Mouse (Mus musculus): ENCODE data around the gene Disp2. TPM values are rescaled to one million over a fixed set of nuclear protein-coding genes. Genes with fewer than 3 reads are reported as not detected.

The Disp2 gene
- polyA plus RNA-seq, 1 experiment from 2014 or later, result 35.8 TPM

GRCm38 (mm10) chr2:118824396-118824795 lies 44.9 kb downstream of the Disp2 start:
- no peaks in the 10 kb centered on the region for H3K27me3 ChIP-seq
- no peak overlapping the region for H3K4me2 ChIP-seq (replicated peaks)
- ATAC-seq, result no peak
- H3K4me1 ChIP-seq (replicated peaks), result no peaks in the 10 kb centered on the region
- peaks cover 40% of the 10 kb centered on the region for H3K36me3 ChIP-seq
- no peak overlapping the region for H3K4me3 ChIP-seq (replicated peaks)
- no peaks in the 10 kb centered on the region for H3K9me3 ChIP-seq
- 98% methylated on average over 4 of the region's 4 CpGs for WGBS
- H3K27ac ChIP-seq, result no peak overlapping the region
- no peak overlapping the region for H3K9ac ChIP-seq (replicated peaks)

GRCm38 (mm10) chr2:118829096-118829495 lies 49.6 kb downstream of the Disp2 start:
- H3K9me3 ChIP-seq, result no peaks in the 10 kb centered on the region
- no peak overlapping the region for H3K4me2 ChIP-seq (replicated peaks)
- no peaks in the 10 kb centered on the region for H3K27me3 ChIP-seq
- 98% methylated on average over 5 of the region's 5 CpGs for WGBS
- H3K36me3 ChIP-seq, result peaks cover 33% of the 10 kb centered on the region
- H3K9ac ChIP-seq (replicated peaks), result no peak overlapping the region
- H3K4me3 ChIP-seq (replicated peaks), result no peak overlapping the region
- H3K4me1 ChIP-seq (replicated peaks), result no peaks in the 10 kb centered on the region
- no peak overlapping the region for H3K27ac ChIP-seq
- no peak for ATAC-seq

DNA sequence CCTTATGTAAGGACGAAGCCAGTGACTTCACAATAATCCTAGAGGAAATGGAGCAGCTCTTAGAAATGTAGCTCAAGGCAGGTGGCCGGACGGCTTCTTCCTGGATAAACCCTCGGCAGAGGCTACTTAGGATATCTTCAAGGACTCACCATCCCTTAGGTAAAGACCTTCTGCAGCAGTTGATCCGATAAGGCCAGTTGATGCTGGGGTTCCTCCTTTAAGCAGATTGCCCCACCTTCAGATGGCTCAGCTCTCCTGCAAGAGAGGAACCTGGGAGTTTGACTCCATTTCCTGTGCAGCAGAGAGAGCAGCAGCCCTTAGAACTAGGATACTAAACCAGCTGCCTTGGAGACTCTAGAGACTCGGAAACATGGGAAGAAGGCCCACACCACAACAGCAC lies 54.5 kb downstream of the Disp2 start:
- 97% methylated on average over 6 of the region's 6 CpGs for WGBS
- no peak for ATAC-seq

DNA sequence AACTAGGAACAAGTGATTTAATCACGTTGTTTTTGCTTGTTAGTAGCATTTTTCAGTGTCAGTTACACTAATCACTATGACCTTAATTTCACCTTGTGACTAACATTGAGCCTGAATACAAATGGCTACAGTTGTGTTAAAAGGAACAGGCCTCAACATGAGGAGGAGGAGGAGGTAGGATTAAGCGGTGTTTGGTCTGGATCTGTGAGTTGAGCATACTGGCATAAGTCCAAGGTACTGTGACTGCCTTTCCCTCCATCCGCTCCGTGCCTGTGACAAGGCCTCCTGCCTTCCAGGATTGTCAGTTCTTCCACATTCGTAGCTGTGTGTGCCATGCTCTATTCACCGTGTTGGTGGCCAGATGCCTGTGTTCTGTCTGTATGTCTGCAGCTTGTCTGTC lies 55.6 kb downstream of the Disp2 start:
- peaks cover 20% of the 10 kb centered on the region for H3K36me3 ChIP-seq
- H3K4me3 ChIP-seq (replicated peaks), result no peak overlapping the region
- 91% methylated on average over 6 of the region's 6 CpGs for WGBS
- no peak for ATAC-seq
- no peak overlapping the region for H3K4me2 ChIP-seq (replicated peaks)
- no peaks in the 10 kb centered on the region for H3K4me1 ChIP-seq (replicated peaks)
- no peak overlapping the region for H3K27ac ChIP-seq
- no peak overlapping the region for H3K9ac ChIP-seq (replicated peaks)
- H3K27me3 ChIP-seq, result no peaks in the 10 kb centered on the region
- H3K9me3 ChIP-seq, result no peaks in the 10 kb centered on the region

More for the DNA sequence above, 54.5 kb downstream of the Disp2 start:
- Histone ChIP-seq H3K27ac (no peak overlapping the region), H3K4me2 (replicated peaks) (no peak overlapping the region), H3K4me1 (replicated peaks) (no peaks in the 10 kb centered on the region), H3K27me3 (no peaks in the 10 kb centered on the region), H3K9ac (replicated peaks) (no peak overlapping the region), H3K4me3 (replicated peaks) (no peak overlapping the region), H3K9me3 (no peaks in the 10 kb centered on the region), H3K36me3 (peaks cover 20% of the 10 kb centered on the region)

GRCm38 (mm10) chr2:118838330-118838729 lies 58.8 kb downstream of the Disp2 start:
- H3K27me3 ChIP-seq, result no peaks in the 10 kb centered on the region
- WGBS, result 52% methylated on average over 5 of the region's 5 CpGs
- H3K4me3 ChIP-seq (replicated peaks), result no peak overlapping the region
- no peaks in the 10 kb centered on the region for H3K4me1 ChIP-seq (replicated peaks)
- ATAC-seq, result no peak
- H3K27ac ChIP-seq, result no peak overlapping the region
- H3K4me2 ChIP-seq (replicated peaks), result no peak overlapping the region
- no peaks in the 10 kb centered on the region for H3K9me3 ChIP-seq
- H3K9ac ChIP-seq (replicated peaks), result no peak overlapping the region
- peaks cover 12% of the 10 kb centered on the region for H3K36me3 ChIP-seq

DNA sequence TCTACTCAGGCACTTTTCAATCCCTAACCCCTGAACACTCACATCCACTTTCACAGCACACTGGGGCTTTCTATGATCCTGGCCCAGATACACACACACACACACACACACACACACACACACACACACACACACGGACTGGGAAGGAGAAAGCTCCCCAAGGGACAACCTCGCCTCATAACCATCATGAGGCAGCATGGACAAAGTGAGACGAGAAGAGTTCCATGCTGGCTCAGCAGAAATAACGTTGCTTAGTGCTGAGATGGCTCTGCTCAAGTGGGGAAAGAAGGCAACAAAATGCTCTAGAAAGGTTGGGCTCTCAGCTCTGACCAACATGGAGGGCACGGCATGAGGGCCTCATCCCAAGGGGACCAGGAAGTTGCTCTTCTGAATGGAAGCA lies 61.7 kb downstream of the Disp2 start:
- Histone ChIP-seq H3K4me1 (replicated peaks) (no peaks in the 10 kb centered on the region), H3K9ac (replicated peaks) (no peak overlapping the region), H3K36me3 (no peaks in the 10 kb centered on the region), H3K4me2 (replicated peaks) (no peak overlapping the region), H3K4me3 (replicated peaks) (no peak overlapping the region), H3K27me3 (no peaks in the 10 kb centered on the region), H3K9me3 (no peaks in the 10 kb centered on the region), H3K27ac (no peak overlapping the region)
- no peak for ATAC-seq
- WGBS, result 75% methylated on average over 5 of the region's 5 CpGs

DNA sequence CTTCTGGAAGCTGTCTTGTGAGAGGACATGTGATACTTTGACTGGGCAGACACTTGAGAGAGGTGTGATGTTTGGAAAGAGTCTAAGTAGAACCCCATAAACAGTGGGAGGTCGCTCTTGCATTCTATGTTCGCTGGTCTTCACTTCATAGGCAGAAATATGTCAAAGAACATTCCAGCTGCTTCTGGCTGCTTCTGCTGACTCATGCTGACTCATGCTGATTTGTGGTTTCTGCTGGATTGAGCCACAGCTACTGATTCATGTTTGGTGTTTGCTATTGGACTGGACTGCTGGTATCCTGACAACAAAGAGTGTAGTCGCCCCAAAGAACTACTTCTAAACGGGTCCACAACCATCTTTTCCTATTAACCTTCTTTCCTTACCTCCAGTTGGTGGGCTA lies 62.3 kb downstream of the Disp2 start:
- no peak overlapping the region for H3K4me2 ChIP-seq (replicated peaks)
- H3K36me3 ChIP-seq, result no peaks in the 10 kb centered on the region
- no peak overlapping the region for H3K27ac ChIP-seq
- WGBS, result 89% methylated on average over 4 of the region's 4 CpGs
- H3K27me3 ChIP-seq, result no peaks in the 10 kb centered on the region
- no peaks in the 10 kb centered on the region for H3K4me1 ChIP-seq (replicated peaks)
- no peaks in the 10 kb centered on the region for H3K9me3 ChIP-seq
- no peak for ATAC-seq
- H3K9ac ChIP-seq (replicated peaks), result no peak overlapping the region
- no peak overlapping the region for H3K4me3 ChIP-seq (replicated peaks)

- Histone ChIP-seq H3K4me2 (replicated peaks) (no peak overlapping the region), H3K9me3 (no peaks in the 10 kb centered on the region), H3K4me3 (replicated peaks) (no peak overlapping the region), H3K27ac (no peak overlapping the region), H3K27me3 (no peaks in the 10 kb centered on the region), H3K4me1 (replicated peaks) (no peaks in the 10 kb centered on the region), H3K36me3 (no peaks in the 10 kb centered on the region), H3K9ac (replicated peaks) (no peak overlapping the region)
- WGBS, result 80% methylated on average over 3 of the region's 3 CpGs
- no peak for ATAC-seq
Measured at GRCm38 (mm10) chr2:118844427-118844826, 64.9 kb downstream of the Disp2 start.

DNA sequence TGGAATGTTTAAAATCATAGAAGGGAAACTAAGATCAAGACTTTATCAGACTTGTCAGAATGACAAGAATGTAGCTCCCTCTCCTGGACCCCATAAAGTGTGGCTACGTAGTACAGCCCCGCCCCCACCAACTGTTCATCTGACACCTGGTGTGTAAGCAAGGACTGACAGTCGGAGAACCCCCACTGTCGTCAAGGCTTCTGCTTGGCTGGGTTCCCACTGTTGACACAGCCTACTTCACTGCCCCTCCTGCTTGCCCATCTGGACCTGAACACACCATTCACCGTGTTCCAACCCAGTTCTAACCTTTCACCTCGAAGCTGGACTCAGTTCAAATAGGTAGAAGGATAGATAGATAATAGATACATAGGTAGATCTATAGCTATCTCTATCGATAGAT lies 66.7 kb downstream of the Disp2 start:
- no peak overlapping the region for H3K4me3 ChIP-seq (replicated peaks)
- ATAC-seq, result no peak
- H3K9ac ChIP-seq (replicated peaks), result no peak overlapping the region
- H3K36me3 ChIP-seq, result no peaks in the 10 kb centered on the region
- no peaks in the 10 kb centered on the region for H3K9me3 ChIP-seq
- H3K4me2 ChIP-seq (replicated peaks), result no peak overlapping the region
- no peaks in the 10 kb centered on the region; the same call in 1 of the 2 replicates for H3K27me3 ChIP-seq
- no peak overlapping the region for H3K27ac ChIP-seq
- no peaks in the 10 kb centered on the region for H3K4me1 ChIP-seq (replicated peaks)
- 64% methylated on average over 7 of the region's 7 CpGs for WGBS

DNA sequence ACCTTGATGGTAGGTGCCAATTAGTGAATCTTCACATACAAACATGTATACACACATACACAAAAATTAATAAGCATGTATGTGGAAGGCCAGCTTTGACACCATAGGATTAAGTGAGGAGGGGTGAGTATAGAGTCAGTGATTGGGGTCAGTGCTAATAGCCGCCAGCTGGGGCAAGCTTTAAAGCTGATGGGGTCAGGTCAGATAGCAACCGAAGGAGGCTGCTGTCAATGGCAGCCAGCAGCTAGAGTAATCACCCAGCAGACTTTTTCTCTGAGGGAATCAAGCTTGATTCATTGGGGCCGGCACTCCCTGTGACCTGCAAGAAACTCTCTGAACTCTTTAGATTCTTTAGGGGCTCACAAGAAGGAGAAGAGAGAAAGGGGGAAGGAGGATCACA lies 72.2 kb downstream of the Disp2 start:
- Histone ChIP-seq H3K4me1 (replicated peaks) (no peaks in the 10 kb centered on the region), H3K27ac (no peak overlapping the region), H3K27me3 (no peaks in the 10 kb centered on the region; the same call in 1 of the 2 replicates), H3K9ac (replicated peaks) (no peak overlapping the region), H3K36me3 (no peaks in the 10 kb centered on the region), H3K4me2 (replicated peaks) (no peak overlapping the region), H3K4me3 (replicated peaks) (no peak overlapping the region), H3K9me3 (no peaks in the 10 kb centered on the region)
- ATAC-seq, result no peak
- WGBS, result 33% methylated on average over 3 of the region's 3 CpGs

Other genes starting within 250 kb of the Disp2 start
- gene Bmf, start 230.0 kb upstream of the Disp2 start, polyA plus RNA-seq (2015; fragmentation: Nextera tagmentation; extraction: Ambion mirVana), result 4.0 and 4.7 TPM in 2 replicates
- 37.4 and 38.0 TPM in 2 replicates for gene Bub1b, start 181.5 kb upstream of the Disp2 start, polyA plus RNA-seq (2015; fragmentation: Nextera tagmentation; extraction: Ambion mirVana)
- gene Pak6, start 116.4 kb upstream of the Disp2 start, polyA plus RNA-seq (2015; fragmentation: Nextera tagmentation; extraction: Ambion mirVana), result 20.1 and 21.1 TPM in 2 replicates
- 0.04 TPM in 1 of 2 replicates, not detected in the other for gene Ankrd63, start 75.8 kb upstream of the Disp2 start, polyA plus RNA-seq (2015; fragmentation: Nextera tagmentation; extraction: Ambion mirVana)
- 0.11 and 0.13 TPM in 2 replicates for gene Plcb2, start 51.3 kb upstream of the Disp2 start, polyA plus RNA-seq (2015; fragmentation: Nextera tagmentation; extraction: Ambion mirVana)
- 24.6 and 25.8 TPM in 2 replicates for gene Inafm2, start 34.0 kb upstream of the Disp2 start, polyA plus RNA-seq (2015; fragmentation: Nextera tagmentation; extraction: Ambion mirVana)
- 1.7 and 2.1 TPM in 2 replicates for gene Ccdc9b, start 17.1 kb upstream of the Disp2 start, polyA plus RNA-seq (2015; fragmentation: Nextera tagmentation; extraction: Ambion mirVana)
- gene Phgr1, start 7.0 kb upstream of the Disp2 start, polyA plus RNA-seq (2015; fragmentation: Nextera tagmentation; extraction: Ambion mirVana), result not detected in 2 replicates
- gene Knstrn, start 34.3 kb downstream of the Disp2 start, polyA plus RNA-seq (2015; fragmentation: Nextera tagmentation; extraction: Ambion mirVana), result 62.7 and 66.1 TPM in 2 replicates
- gene Ivd, start 82.2 kb downstream of the Disp2 start, polyA plus RNA-seq (2015; fragmentation: Nextera tagmentation; extraction: Ambion mirVana), result 42.5 and 42.8 TPM in 2 replicates
- 4.2 and 5.0 TPM in 2 replicates for gene Bahd1, start 120.7 kb downstream of the Disp2 start, polyA plus RNA-seq (2015; fragmentation: Nextera tagmentation; extraction: Ambion mirVana)
- 6.2 and 6.6 TPM in 2 replicates for gene Chst14, start 146.8 kb downstream of the Disp2 start, polyA plus RNA-seq (2015; fragmentation: Nextera tagmentation; extraction: Ambion mirVana)
- gene Ccdc32, start 249.7 kb downstream of the Disp2 start, polyA plus RNA-seq (2015; fragmentation: Nextera tagmentation; extraction: Ambion mirVana), result 30.7 and 31.9 TPM in 2 replicates